Mouse (Mus musculus) left cerebral cortex, adult 9 months (tissue): ENCODE results near the gene Prss23.

Experiments
- DNase-seq, 2 experiments: peaks; one replicate each; pipeline ENCODE4 v3.0.0; 2022; ENCODE audit warnings: low spot score in 2 of 2

Prss23 gene

DNA sequence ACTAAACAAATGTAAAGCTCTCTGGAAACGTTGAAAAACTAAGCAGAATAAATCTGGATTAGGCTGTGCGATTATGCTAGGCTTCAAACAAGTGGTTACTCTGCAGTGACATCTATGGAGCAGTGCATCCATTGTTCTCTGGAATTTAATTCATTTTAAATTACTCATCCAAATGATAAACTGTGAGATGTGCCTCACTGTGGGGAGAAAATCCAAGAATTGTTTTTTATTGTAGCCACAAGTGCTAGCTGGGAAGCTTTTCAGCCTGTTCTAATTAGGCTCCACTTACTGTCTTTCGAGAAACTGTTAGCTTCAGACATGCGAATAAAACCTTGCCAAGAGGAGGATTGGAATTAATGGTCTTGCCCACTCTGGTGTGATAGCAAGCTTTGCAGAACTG lies 18.3 kb downstream of the Prss23 start:
- DNase-seq: no peak

DNA sequence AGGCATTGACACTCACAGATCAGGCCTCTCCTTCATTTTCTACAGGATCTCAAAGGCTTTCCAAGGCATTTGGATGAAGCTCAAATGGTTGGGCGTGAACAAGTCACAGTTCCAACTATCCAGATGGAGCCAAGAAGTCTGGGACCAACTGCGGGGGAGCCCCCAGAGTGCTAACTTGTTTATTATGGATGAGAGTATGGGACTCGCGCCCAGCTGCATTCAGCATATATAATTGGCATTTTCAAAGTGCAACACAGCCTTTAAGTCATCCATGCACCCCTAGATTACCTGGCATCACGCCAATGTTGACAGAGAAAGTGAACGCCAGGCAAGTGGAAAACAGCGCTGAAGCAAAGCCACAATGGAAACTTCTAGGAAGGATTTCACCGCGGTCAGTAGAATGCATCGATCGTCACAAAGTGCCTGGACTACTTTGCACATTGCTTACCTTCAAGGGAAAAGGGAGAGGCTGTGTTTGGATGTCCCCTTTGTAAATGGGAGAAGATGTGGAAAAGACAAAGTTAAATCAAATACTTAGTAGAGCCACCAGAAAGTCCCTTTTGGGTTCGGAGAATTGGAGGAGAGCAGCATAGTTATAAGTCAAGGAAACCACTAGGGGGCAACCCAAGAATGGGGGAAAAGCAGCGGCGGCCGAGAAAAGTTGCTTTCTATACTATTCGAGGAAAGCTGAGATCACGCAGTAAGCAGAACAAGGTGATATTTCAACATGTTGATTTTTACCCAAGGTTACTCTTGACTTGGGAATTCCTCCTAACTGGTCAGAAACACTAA lies 27.3 kb downstream of the Prss23 start:
- peak; percentile 15 to 83 for DNase-seq

DNA sequence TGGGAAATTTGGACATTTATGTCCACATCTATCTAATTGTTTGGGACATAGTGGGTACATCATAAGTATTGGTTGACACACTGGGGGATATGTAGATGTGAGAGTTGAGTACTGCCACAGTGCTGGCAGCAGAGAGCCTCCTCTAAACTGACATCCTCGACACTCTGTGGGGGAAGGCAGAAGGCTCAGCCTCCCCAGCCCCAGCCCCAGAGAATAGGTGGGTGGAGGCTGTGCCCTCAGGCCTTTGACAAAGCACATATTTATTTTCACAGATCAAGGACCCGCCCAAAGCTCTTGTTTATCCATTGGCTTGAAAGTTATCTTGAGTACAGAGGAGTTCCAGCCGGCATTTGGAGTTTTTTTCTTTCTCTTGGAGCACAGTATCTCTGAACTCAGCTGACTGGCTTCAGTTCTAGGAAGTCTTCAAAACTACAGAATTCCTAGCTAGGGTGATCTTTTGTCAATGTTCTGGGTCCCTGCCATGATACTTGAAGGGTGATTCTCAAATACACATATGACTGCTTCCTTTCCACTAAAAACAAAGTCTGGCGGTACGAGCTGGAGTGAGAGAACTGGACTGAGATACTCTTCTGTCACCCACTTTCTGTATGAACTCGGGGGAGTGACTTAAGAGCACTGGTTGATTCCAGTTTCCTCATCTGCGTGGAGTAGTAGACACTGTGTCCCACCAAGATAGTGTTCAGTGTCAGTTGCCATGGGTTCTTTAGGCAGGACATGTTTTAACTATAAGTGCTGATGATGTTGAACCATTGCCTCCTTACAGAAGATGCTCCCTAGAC lies 43.0 kb downstream of the Prss23 start:
- no peak for DNase-seq

DNA sequence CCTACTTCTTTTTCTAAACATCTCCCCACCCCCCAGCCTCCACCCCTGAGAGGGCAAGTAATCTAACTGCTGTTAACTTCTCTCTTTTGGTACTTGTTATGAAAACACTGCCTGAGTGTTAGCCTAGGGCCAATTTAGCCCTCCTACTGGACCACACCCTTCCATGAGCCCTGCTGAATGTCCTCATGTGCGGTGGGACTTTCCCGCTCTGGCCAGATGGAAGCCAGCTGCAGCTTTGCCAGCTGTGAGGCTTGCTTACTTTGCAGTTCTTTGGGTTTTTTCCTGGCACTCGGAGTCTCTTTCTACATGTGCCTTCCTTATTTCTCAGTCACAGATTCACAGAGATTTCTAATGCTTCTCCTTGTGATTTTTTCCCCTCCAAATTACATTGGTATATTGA lies 45.3 kb downstream of the Prss23 start:
- no peak for DNase-seq

DNA sequence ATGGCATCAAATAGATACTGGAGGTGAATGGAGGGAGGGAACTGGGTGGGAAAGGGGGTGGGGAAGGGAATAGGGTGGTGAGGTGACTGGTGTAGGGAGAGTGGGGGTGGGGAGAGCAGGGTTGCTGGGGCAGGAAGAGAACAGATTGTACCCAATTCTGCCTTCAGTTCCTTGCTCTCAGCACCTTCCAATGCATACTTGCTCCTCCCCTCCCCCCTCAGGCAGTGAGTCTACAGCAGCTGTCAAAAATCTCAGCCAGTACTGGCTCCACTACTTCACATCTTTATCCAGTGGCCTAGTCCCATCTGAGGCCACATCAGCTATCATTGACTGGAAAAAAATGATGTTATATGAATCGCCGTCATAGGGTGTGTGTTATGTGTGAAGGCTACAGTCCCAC lies 48.5 kb downstream of the Prss23 start:
- no peak for DNase-seq

DNA sequence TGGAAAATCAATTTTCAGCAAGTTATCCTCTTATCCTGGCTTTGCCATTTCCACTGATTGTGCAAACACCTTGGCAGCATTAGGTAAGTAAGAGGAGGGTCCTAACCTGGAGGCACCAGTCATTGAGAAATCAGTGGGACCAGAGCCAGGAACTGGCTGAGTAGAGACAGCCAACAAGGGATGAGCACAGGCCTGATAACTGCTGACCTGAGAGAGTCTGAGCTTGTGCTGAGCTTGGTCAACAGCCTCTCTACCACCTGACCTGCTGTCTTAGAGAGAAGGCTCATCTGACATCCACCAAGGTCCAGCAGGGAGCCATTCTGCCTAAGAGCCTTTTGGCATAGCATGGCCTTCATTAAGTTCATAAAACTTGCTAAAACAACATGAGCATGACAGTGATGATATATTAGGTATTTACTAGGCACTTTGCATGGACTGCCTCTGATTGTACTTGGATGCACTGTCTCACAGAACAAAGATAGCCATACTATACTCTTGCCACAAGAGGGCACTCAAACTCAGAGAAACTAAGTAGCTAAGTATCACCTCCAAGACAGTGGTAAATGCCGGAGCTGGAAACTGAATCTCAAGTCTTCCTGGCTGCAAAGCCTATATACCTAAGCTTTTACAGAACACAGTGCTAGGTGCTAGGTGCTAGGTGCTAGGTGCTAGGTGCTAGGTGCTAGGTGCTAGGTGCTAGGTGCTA lies 49.5 kb downstream of the Prss23 start:
- peak; percentile 20 to 59 for DNase-seq

DNA sequence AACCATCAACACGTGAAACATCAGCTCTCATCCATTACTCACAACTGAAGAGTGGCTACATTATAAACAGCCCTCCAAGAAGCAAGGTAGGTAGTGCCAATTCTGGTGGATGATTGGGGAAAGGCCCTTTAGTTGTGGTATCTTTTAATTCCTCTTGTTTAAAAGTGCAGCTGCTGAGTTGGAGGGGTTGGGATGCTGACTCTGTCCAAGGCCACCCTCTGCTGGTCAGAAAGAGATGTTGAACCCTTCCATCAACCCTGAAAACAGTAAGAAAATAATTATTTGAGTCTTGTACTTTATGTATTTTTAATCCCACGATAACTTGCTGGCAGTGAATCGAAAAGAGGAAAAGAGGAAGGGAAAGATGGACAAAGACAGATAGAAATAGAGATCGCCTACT lies 53.5 kb downstream of the Prss23 start:
- no peak for DNase-seq

DNA sequence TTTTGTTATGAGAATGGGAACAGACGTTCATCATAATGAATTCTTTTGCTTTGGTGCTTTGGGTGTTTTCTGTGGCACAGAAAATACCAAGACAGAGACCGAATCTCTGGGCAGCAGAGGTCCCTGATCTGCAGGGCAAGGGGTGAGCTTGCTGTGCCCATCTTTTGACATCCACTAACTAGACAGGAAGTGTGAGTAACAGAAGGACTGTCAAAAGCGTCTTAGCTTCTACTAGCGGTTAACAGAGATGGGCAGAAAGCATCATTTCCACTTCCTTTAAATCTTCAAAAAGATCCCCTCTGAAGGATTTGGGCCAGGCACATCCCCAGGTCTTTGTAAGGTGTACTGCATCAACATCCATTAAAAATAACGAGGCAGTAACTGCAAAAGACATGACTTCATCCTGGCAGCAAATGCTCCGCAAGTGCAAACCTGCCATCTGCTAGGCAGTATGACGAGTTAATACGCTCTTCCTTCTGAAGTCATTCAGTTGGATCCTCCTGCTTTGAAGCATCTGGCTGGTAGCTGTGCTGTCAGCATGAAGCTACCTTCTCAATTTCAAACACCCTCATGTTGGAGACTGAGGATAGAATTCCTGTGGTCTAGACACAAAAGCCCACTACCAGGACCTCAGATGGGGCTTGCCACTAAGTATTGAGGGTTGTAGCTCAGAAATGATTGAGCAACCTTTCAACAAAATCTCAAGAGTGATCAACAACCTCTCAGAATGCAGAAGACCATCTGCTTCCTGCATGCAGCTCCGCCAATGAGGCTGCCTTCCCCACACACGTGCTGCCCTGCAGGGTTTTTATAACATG lies 63.0 kb downstream of the Prss23 start:
- DNase-seq: no peak

DNA sequence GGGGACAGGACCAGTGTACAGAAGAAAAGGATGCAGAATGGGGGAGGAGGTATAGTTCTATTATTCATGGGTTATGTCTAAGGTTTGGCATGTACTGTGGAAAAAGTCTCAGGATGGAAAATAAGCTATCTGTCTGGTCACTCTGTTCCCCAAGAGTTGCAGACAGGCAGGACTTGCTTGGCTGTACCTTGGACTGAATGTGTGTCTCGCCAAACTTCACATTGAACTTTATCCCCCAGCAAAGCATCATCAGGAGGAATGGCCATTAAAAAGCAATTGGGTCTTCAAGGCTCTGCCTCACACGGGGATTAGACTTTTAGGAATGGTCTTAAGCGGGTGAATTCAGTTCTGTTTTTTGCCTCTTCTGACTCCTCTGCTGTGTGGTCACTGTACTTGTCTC lies 63.7 kb downstream of the Prss23 start:
- no peak for DNase-seq

DNA sequence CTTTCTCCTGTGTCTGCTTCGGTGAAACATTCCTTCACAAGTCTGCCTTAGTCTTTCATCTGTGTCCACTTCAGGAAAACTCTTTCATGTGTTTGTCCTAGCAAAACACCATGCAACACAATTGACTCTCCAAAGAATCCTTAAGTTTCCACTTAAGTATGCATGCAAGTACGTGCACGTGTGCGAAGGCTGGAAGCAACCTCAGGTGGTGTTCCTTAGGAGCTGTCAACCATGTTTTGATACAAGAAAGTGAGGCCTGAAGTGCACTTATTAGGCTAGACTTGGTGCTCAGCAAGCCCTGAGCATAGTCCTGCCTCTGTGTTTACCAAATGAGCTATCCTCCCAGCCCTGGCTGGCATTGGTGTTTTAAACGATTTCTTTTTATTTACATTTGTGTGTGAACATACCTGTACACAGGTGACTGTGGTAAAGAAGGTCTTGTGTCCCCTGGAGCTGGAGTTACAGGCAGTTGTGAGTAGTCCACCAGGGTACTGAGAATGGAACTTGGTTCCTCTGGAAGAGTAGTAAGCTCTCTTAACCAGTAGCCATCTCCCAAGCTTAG lies 64.3 kb downstream of the Prss23 start:
- no peak for DNase-seq

DNA sequence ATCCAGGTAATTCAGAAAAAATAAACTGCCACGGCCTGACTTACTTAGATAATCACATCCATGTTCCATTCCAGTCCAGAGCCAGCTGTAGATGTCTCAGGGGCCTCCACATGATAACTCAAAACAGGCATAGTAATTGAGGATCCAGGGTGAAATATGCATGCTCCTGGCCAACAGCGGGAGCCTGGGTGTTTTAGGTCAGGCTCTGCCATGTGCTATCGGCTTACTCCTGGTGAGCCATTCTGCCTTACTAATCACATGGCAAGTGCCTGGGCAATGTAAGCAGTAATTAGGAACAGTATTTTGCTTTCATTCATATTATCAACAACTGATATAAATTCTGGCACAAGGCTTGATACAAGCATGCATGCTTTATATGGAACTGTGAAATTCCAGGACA lies 65.6 kb downstream of the Prss23 start:
- DNase-seq: no peak

DNA sequence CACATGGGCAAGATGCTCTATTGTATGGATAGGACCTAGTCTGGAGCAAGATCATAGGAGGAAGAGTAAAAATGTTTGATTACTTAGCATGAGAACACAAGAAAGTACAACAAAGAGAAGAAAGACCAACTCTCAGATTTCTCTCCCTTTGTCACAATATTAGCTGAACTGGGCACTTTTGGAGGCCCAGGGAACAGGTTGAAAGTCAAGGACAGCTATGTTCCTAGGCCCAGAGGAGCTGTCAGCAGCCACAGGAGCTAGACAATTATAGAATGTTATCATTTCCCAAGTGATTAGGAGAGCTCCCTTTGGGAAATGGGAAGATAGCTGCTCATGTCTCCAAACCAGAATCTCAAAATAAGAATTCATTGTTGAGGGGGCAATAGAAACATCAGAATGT lies 66.1 kb downstream of the Prss23 start:
- no peak for DNase-seq

DNA sequence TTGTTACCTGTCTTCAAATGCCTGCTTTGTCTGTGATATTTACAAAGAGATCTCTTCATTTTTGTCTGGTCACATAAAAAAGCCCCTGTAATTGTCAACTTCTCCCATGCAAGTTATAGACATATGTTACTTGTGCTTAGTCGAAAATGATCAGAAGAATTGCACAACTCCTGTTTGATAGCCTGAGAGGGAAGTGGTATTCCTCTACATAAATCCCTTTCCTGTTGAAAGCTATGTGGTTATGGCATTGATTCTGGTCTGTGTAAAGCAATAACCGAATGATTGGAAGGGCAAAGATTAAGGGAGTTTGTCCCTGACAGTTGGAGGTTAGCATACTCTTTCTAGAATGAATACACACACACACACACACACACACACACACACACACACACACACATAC lies 67.3 kb downstream of the Prss23 start:
- DNase-seq: no peak
